In the genomic region with DNA sequence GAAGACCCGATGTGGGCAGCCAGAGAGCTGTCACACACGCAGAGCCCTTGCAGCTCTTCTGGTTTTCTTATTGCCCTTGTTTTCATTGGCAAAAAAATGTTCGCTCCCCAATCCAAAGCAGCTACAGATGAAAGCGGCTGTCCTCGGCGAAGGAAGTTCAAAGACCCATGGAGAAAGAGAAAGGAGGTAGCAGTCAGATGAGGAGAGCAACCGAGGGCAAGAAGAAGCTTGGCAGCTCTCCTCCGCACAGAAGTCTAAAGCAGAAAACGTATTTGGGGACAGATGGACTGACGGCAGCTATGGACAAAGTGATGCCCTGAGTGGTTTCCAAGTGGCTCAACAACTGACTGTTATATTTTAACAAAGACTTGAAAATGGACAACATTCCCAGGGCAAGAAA, we compare ENCODE assay signal across 14 mouse cellular contexts. TPM values are rescaled to one million over a fixed set of nuclear protein-coding genes. Genes with fewer than 3 reads are reported as not detected.
DNase-seq lines count a peak whose midpoint lies in the region; ATAC-seq and TF ChIP-seq lines count a peak whose summit lies in the region.
"Had no signal": no experiment of that assay in that cellular context is flagged by ENCODE, and none has a peak within 500 bp of the region (broad histone marks: within the 10 kb centered on the region; RNA-seq: fewer than 3 reads in every experiment).

No protein-coding gene starts in this region.

- TF ChIP-seq EP300 in stomach, postnatal 0 days (optimal IDR thresholded peaks at IDR 0.05) = no peak

- no peak overlapping the region for H3K9ac ChIP-seq in hindbrain, postnatal 0 days (replicated peaks; ENCODE audit: low read length)
- no peak overlapping the region for H3K9ac ChIP-seq in hindbrain, embryonic 13.5 days
- H3K9ac ChIP-seq in forebrain, postnatal 0 days = no peak overlapping the region
- H3K9ac ChIP-seq in stomach, postnatal 0 days (ENCODE audit: low read length) = no peak overlapping the region
- H3K9ac ChIP-seq: embryonic facial prominence, embryonic 12.5 days; intestine, embryonic 15.5 days had no signal

- no peak for ATAC-seq in hindbrain, postnatal 0 days
- ATAC-seq in hindbrain, embryonic 13.5 days (ENCODE audit: low FRiP score) = no peak
- no peak for ATAC-seq in forebrain, postnatal 0 days
- no peak for ATAC-seq in stomach, postnatal 0 days (ENCODE audit: low FRiP score, low TSS enrichment)
- ATAC-seq in megakaryocyte progenitor cell, adult 5-6 weeks (replicated peaks; ENCODE audit: poor library complexity) = no peak
- ATAC-seq: intestine, embryonic 15.5 days had no signal

- DNase-seq in cerebellum, adult 11-12 months = peak; percentile 11
- DNase-seq in cerebellum, adult 11 months = no peak
- DNase-seq in hindbrain, postnatal 0 days (ENCODE audit: low spot score) = peak; percentile 18
- DNase-seq in A20 (ENCODE audit: low read depth, low spot score) = peak; percentile 67
- DNase-seq in forebrain, postnatal 0 days = peak; percentile 5
- DNase-seq in stomach, postnatal 0 days (ENCODE audit: low spot score) = no peak
- DNase-seq: adrenal gland, adult 2 months; heart, adult 2 months; heart, postnatal 10 days; kidney, postnatal 14 days had no signal

- H3K36me3 ChIP-seq in hindbrain, postnatal 0 days (ENCODE audit: insufficient read depth, low read length) = no peaks in the 10 kb centered on the region
- H3K36me3 ChIP-seq in hindbrain, embryonic 13.5 days = no peaks in the 10 kb centered on the region
- H3K36me3 ChIP-seq in forebrain, postnatal 0 days (ENCODE audit: insufficient read depth) = no peaks in the 10 kb centered on the region
- no peaks in the 10 kb centered on the region for H3K36me3 ChIP-seq in stomach, postnatal 0 days (ENCODE audit: control insufficient read depth, insufficient read depth, low read length)
- H3K36me3 ChIP-seq: embryonic facial prominence, embryonic 12.5 days; intestine, embryonic 15.5 days had no signal

- peak overlapping the region; percentile 68 for H3K27ac ChIP-seq in hindbrain, postnatal 0 days
- no peak overlapping the region for H3K27ac ChIP-seq in hindbrain, embryonic 13.5 days
- no peak overlapping the region for H3K27ac ChIP-seq in forebrain, postnatal 0 days (ENCODE audit: low read depth, low read length)
- no peak overlapping the region for H3K27ac ChIP-seq in stomach, postnatal 0 days (replicated peaks)
- H3K27ac ChIP-seq: embryonic facial prominence, embryonic 12.5 days; heart, adult 2 months; intestine, embryonic 15.5 days had no signal

- no peak overlapping the region for H3K4me3 ChIP-seq in hindbrain, postnatal 0 days (ENCODE audit: low read length)
- no peak overlapping the region for H3K4me3 ChIP-seq in hindbrain, embryonic 13.5 days
- no peak overlapping the region for H3K4me3 ChIP-seq in forebrain, postnatal 0 days (ENCODE audit: low read depth, low read length)
- H3K4me3 ChIP-seq in stomach, postnatal 0 days (ENCODE audit: low read depth, low read length) = no peak overlapping the region
- H3K4me3 ChIP-seq: embryonic facial prominence, embryonic 12.5 days; heart, adult 2 months; intestine, embryonic 15.5 days had no signal

- no peaks in the 10 kb centered on the region for H3K9me3 ChIP-seq in hindbrain, postnatal 0 days (ENCODE audit: low read length)
- no peaks in the 10 kb centered on the region for H3K9me3 ChIP-seq in hindbrain, embryonic 13.5 days
- H3K9me3 ChIP-seq in forebrain, postnatal 0 days (ENCODE audit: low read length) = no peaks in the 10 kb centered on the region
- no peaks in the 10 kb centered on the region for H3K9me3 ChIP-seq in stomach, postnatal 0 days (ENCODE audit: control insufficient read depth, low read length)
- H3K9me3 ChIP-seq: embryonic facial prominence, embryonic 12.5 days; intestine, embryonic 15.5 days had no signal

- no peaks in the 10 kb centered on the region for H3K27me3 ChIP-seq in hindbrain, postnatal 0 days (ENCODE audit: insufficient read depth, low read length)
- no peaks in the 10 kb centered on the region for H3K27me3 ChIP-seq in hindbrain, embryonic 13.5 days
- H3K27me3 ChIP-seq in forebrain, postnatal 0 days (ENCODE audit: insufficient read depth, low read length) = no peaks in the 10 kb centered on the region
- H3K27me3 ChIP-seq in stomach, postnatal 0 days (ENCODE audit: control insufficient read depth, insufficient read depth, low read length) = no peaks in the 10 kb centered on the region
- H3K27me3 ChIP-seq: embryonic facial prominence, embryonic 12.5 days; intestine, embryonic 15.5 days had no signal

- TF ChIP-seq CTCF in hindbrain, postnatal 0 days (IDR thresholded peaks at IDR 0.05; ENCODE audit: low read depth) = no peak
- no peak for TF ChIP-seq CTCF in forebrain, postnatal 0 days (IDR thresholded peaks at IDR 0.05; ENCODE audit: low read depth)
- TF ChIP-seq CTCF in stomach, postnatal 0 days (IDR thresholded peaks at IDR 0.05; ENCODE audit: low read depth) = no peak

- no peaks in the 10 kb centered on the region for H3K4me1 ChIP-seq in hindbrain, postnatal 0 days (ENCODE audit: insufficient read depth, low read length)
- peaks cover 15% of the 10 kb centered on the region for H3K4me1 ChIP-seq in hindbrain, embryonic 13.5 days (replicated peaks)
- H3K4me1 ChIP-seq in forebrain, postnatal 0 days (ENCODE audit: insufficient read depth) = no peaks in the 10 kb centered on the region
- H3K4me1 ChIP-seq in stomach, postnatal 0 days (replicated peaks; ENCODE audit: control insufficient read depth, insufficient read depth) = no peaks in the 10 kb centered on the region
- H3K4me1 ChIP-seq: embryonic facial prominence, embryonic 12.5 days; intestine, embryonic 15.5 days had no signal

- 34% methylated on average over 10 of the region's 10 CpGs for WGBS in hindbrain, postnatal 0 days
- WGBS in hindbrain, embryonic 13.5 days = 57% methylated on average over 10 of the region's 10 CpGs
- 10% methylated on average over 10 of the region's 10 CpGs for WGBS in forebrain, postnatal 0 days
- 73% methylated on average over 10 of the region's 10 CpGs for WGBS in stomach, postnatal 0 days

- no peak overlapping the region for H3K4me2 ChIP-seq in hindbrain, postnatal 0 days (ENCODE audit: low read depth, low read length)
- H3K4me2 ChIP-seq in hindbrain, embryonic 13.5 days = no peak overlapping the region
- H3K4me2 ChIP-seq in forebrain, postnatal 0 days (ENCODE audit: low read depth) = no peak overlapping the region
- no peak overlapping the region for H3K4me2 ChIP-seq in stomach, postnatal 0 days (replicated peaks; ENCODE audit: low read depth)
- H3K4me2 ChIP-seq: embryonic facial prominence, embryonic 12.5 days; intestine, embryonic 15.5 days had no signal

RNA-seq across cellular contexts. Expression of a gene that starts 32.1 kb away (rescaled TPM):
- total RNA-seq in hindbrain, postnatal 0 days (2014; rRNA removed) = 9.0 and 11.0 TPM in 2 replicates
- polyA plus RNA-seq in hindbrain, postnatal 0 days (2015; fragmentation: Nextera tagmentation; extraction: Ambion mirVana) = 20.1 and 22.6 TPM in 2 replicates
- polyA plus RNA-seq in hindbrain, embryonic 13.5 days (2015; fragmentation: Nextera tagmentation; extraction: Ambion mirVana) = 25.6 and 27.7 TPM in 2 replicates
- total RNA-seq in forebrain, postnatal 0 days (2014; rRNA removed) = 16.8 and 20.0 TPM in 2 replicates
- 19.4 and 20.1 TPM in 2 replicates for polyA plus RNA-seq in forebrain, postnatal 0 days (2015; fragmentation: Nextera tagmentation; extraction: Ambion mirVana)
- 18.2 and 20.4 TPM in 2 replicates for polyA plus RNA-seq in stomach, postnatal 0 days (2015; fragmentation: Nextera tagmentation; extraction: Ambion mirVana)
- total RNA-seq in megakaryocyte progenitor cell, adult 5-6 weeks (2015) = 34.0 and 51.8 TPM in 2 replicates
- 60.9 and 69.0 TPM in 2 replicates for total RNA-seq in megakaryocyte progenitor cell, adult 5-6 weeks (2017)

Comparison
In these comparisons a context has a peak if more than half of its experiments do, and no peak if none do; other contexts are left out.
1. DNase-seq: peak in cerebellum, adult 11-12 months (single experiment), hindbrain, postnatal 0 days (single experiment), A20 (single experiment) and forebrain, postnatal 0 days (single experiment); none in cerebellum, adult 11 months (single experiment) and stomach, postnatal 0 days (single experiment).